Mouse (Mus musculus) c-Kit-positive CD71-positive TER-119-positive erythroid progenitor cells, embryonic 14.5 days (primary cell): ENCODE data around the gene Cd200.
"Not testable (repeated sequence)": the region's sequence is repeated elsewhere in the genome, so short reads cannot be mapped to it uniquely, and the experiment has no call there.

ENCODE experiments used
- DNase-seq: peaks from one replicate; pipeline ENCODE4 v3.0.0-alpha.2; 2013; ENCODE audit warnings: low spot score

Cd200 gene

GRCm38 (mm10) chr16:45408425-45409063 is at the start of gene Cd200:
Cd200 (minus strand) TSS chr16:45409053.
- no peak for DNase-seq

GRCm38 (mm10) chr16:45454762-45455161 is 45.9 kb upstream of the Cd200 start:
- no peak for DNase-seq

- DNase-seq = no peak
Observed at GRCm38 (mm10) chr16:45437230-45437739, 28.4 kb upstream of the Cd200 start.

- DNase-seq = no peak
Observed at GRCm38 (mm10) chr16:45435591-45435990, 26.7 kb upstream of the Cd200 start.

- no peak for DNase-seq
Observed at GRCm38 (mm10) chr16:45427651-45428050, 18.8 kb upstream of the Cd200 start.

- no peak for DNase-seq
Observed at GRCm38 (mm10) chr16:45413497-45413896, 4.6 kb upstream of the Cd200 start.

GRCm38 (mm10) chr16:45409064-45409446 is 202 bp upstream of the Cd200 start:
- not testable (repeated sequence) for DNase-seq

GRCm38 (mm10) chr16:45407645-45408400 is 1.0 kb downstream of the Cd200 start:
- no peak for DNase-seq

- DNase-seq = no peak
Observed at GRCm38 (mm10) chr16:45407091-45407490, 1.8 kb downstream of the Cd200 start.

- DNase-seq = no peak
Observed at GRCm38 (mm10) chr16:45402951-45403350, 5.9 kb downstream of the Cd200 start.

- no peak for DNase-seq
Observed at GRCm38 (mm10) chr16:45402036-45402435, 6.8 kb downstream of the Cd200 start.

GRCm38 (mm10) chr16:45399947-45400555 is 8.8 kb downstream of the Cd200 start:
- DNase-seq = no peak

GRCm38 (mm10) chr16:45399411-45399810 is 9.4 kb downstream of the Cd200 start:
- no peak for DNase-seq

GRCm38 (mm10) chr16:45397440-45397839 is 11.4 kb downstream of the Cd200 start:
- DNase-seq = no peak

GRCm38 (mm10) chr16:45392246-45392645 is 16.6 kb downstream of the Cd200 start:
- no peak for DNase-seq

GRCm38 (mm10) chr16:45391680-45392079 is 17.2 kb downstream of the Cd200 start:
- no peak for DNase-seq

- no peak for DNase-seq
Observed at GRCm38 (mm10) chr16:45390286-45390956, 18.4 kb downstream of the Cd200 start.

GRCm38 (mm10) chr16:45389833-45390232 is 19.0 kb downstream of the Cd200 start:
- DNase-seq = no peak

GRCm38 (mm10) chr16:45389041-45389440 is 19.8 kb downstream of the Cd200 start:
- DNase-seq = no peak

- DNase-seq = no peak
Observed at GRCm38 (mm10) chr16:45381811-45382210, 27.0 kb downstream of the Cd200 start.

GRCm38 (mm10) chr16:45378959-45379358 is 29.9 kb downstream of the Cd200 start:
- no peak for DNase-seq

- DNase-seq = no peak
Observed at GRCm38 (mm10) chr16:45378147-45378943, 30.5 kb downstream of the Cd200 start.
